Mouse (Mus musculus) frontal cortex, postnatal 10 days (tissue): ENCODE results near the gene Aff3.

Experiments
- DNase-seq, 2 experiments: peaks; one replicate each; pipeline ENCODE4 v3.0.0; 2022; ENCODE audit warnings: low spot score in 2 of 2, mixed read lengths in 1 of 2

The Aff3 gene

DNA sequence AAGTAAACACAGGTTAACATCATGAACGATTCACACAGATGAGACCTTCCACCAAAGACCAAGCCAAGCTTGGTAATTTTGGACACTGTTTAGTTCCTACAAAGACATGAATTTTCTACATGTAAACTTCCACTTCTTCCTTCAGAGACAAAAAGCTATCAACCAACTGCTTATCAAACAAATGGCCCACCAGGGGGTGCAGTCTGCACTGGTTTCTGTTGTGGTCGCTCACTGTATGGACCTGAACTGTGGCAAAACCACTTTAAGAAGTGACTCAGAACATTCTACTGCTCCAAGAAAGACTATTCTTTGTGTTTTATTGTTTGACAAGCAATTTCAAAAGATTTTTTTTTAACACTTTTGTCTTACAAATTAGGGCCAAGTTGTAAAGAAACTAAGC is 271.8 kb downstream of the Aff3 start:
- DNase-seq: peak in 1 of 2 experiments; percentile 59

DNA sequence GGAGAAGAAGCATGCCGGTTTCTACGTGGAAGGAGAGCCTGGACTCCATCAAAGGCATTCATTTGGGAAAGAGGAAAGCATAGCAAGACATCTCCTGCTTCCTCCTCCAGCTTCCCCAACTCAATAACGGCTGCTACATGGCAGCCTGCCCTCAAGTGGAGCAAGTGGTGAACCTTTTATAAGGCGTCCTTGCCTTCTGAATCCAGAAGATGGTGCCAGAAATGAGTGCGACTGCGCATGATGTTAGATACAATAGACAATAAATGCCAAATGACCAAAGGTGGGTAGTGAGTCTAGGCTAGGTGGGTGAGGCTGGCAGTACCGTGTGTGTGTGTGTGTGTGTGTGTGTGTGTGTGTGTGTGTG is 273.9 kb downstream of the Aff3 start:
- DNase-seq: no peak

DNA sequence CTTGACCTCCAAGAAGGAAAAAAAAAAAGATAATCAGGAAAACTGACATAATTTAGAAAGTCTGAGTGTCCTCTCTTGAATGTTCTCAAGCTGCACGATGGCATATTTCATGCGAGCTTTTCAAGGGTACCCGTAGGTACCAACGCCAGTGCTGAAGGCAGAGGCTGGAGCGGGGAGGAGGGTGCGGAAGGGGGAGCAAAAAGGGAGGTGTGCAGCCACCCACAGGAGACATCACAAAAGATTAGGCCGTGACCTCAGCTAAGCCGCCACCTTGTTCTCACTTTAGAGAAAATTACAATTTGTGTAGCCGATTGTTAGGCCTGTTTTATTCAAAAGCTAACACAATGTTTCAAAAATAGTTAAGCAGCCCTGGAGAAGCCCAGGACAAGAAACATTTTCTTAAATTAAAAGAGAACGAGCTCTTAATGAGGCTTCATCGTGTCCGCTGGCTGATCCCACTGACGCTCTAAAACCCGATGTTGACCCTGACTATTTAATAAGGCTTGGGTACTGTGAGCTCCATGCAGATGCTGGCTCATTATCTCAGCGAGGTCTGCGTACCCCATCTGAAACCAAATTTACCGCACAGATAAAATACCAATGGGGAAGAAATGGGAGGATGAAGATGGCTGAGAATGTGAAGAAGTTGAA is 274.4 kb downstream of the Aff3 start:
- DNase-seq: no peak

DNA sequence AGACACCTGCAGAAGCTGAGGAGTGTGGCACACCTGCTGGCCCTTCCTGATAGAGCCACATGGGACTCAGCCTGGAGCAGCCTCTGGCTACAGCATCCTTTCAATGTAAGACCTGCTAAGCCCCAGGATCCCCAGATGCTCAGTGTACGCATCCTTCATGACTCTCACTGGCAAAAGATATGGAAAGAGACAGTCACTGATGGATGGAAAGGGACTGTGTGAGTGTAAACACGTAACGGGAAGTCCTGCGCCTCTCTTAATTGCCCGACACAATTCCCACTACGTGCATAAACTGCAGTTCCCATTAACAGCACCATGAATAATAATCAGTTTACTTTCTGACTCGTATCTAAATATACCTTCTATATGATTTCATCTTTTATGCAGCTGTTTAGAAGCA is 275.2 kb downstream of the Aff3 start:
- DNase-seq: no peak

DNA sequence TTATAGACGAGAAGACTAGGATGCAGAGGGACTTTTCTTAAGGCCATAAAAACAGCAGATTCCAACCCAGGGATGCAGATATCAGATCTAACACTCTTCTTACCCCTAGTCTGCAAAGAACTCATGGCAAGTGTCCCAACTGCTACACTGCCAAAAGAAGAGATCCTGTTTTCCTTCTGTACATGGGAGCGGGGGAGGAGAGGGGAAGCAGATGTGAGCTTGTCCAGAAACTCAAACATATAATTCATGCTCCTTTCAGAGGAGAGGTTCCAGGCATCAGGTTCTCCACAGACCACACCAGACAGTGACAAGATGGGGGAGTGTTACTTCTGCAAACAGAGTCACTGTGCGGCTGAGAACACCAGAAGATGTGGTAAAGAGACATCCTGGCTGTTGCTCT is 276.3 kb downstream of the Aff3 start:
- DNase-seq: no peak

DNA sequence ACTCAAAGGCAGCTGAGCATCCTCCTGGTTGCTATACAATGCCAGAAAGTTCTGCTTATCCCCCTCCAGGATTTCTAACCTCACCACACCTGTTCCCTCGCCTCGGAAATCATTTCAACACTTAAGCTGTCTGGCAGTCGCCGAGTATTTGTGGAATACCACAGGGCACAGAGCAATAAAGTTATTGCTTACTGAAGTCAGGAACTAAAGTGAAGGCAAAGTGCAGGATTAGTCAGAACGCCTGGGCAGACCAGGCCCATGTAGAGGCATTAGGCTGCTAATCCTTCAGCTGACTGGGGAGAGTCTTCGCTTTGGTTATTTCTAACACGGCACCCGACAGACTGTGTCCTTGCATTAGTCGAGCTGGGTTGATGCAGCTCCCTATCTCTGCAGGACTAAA is 277.3 kb downstream of the Aff3 start:
- no peak for DNase-seq

DNA sequence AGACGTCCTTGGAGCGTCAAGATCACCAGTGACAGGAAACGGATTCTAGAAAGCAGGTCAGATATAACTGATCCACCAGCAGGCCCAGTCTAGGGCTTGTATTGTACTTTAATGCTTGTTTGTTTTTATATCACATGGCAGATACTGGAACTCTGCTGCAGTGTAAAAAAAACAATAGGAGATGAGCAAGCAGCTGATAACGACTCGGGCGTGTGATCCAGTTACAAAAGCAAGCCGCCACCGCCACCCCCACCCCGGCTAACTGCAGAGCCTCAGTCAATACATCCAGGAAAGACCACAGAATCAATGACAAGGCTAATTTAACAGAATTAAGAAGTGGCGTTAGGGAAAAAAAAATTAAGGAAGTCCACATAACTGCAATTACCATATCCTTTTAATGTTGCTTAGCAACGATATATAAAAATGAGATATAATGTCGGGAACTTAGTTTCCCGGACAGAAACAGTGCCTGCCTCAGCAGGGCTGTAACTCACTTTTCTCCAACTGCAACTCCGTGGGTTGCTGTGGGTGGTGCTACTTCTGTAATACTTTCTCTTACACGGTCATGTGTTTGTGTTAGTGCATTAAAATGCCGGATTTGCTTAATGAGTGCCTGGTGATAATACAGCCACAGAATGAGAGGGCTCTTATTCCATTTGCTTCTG is 280.2 kb downstream of the Aff3 start:
- no peak for DNase-seq

DNA sequence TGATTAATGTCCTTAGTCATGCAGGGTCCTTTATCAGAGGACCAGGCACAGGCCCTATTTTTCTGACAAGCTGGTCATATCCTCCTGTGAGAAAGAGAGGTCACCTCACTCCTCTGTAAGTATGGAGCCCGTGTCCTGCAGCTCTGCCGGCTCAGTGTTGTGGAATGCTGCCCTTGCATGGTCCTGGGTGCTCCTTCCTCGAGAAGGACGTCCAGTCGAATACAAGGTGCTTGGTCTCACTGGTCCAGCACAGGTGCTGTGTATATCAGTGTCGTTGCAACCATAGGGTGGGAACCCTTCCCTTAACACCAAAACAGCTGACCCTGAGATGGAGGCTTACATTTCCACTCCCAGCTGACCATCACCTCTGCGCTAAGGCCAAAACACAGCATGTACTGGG is 280.7 kb downstream of the Aff3 start:
- DNase-seq: no peak

DNA sequence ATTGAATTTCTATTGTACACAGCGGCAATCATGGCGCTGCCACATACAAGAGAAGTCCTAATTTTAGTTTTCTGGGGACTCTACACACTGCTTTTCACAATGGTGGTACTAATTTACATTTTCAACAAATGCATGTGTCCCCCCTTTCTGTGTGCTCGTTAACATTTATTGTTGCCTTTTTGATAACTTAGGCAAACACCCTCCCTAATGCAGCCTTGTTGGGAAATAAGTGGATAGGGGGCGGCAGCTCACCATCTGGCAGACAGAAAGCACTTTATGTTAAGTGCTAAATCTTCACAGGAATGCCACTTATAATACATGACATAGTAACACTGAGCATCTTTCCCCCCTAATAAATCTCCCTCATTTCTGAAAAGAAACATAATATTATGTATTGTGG is 282.1 kb downstream of the Aff3 start:
- DNase-seq: no peak

DNA sequence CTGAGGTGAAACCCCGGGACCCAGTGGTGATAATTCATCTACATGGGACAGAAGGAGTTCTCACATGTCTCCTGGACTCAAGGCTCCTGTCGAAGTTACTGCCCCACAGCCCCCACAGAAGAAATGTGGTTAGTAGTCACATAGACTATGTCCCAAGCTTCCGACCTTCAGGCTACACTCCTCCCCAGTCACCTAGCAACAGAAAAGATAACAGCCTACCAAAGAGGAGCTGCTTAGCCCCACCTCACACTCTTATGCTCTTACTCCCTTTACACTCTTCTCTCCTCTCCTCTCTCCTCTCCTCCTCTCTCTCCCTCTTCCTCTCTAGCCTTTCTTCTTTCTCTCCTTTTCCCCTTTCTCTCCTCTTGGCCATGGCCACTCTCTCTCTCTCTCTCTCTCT is 286.8 kb downstream of the Aff3 start:
- DNase-seq: no peak

DNA sequence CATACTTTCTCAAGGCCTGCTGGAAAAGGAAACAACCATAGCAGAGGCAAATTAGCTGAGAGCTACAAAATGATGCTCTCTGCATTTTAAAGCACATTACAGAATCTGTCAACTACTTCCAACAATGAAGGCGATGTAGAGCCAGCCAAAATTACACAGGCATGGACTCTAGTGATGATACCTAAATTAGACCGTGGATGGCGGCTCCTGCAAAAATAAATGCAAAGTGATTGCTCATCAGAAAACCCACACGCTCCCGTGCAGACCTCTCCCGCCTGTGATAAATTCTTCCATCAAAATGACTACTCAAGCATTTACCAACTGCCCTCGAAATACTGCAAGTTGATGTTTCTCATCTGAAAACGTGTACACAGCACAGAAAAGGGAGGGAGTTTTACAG is 295.6 kb downstream of the Aff3 start:
- DNase-seq: no peak

DNA sequence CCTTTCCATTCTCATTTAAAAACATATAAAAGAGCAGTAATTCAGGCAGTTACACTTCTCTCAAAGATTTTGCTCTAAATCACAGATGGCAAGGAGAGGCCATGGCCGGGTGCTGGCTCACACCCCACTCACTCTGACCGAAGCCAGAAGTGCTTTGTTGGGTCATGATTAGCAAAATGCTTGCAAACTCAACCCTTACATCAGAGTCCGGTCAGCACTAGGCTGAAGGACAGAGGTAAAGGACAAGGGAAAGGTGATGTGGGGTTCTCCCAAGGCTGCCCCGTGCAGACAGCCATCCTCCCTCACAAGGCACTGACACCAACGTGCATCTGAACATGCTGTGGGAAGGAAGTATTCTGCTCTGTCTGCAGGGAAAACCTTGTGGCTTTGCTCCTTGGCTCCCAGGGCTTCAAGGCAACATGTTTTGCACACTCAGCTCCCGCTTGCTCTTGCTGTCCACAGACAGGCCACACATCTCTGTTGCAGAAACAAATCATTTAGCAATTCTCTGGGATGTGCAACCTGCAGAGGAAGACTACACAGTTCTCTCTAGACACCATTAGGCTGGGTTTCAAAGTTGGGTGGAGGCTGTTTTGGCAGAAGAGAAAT is 296.6 kb downstream of the Aff3 start:
- no peak for DNase-seq

DNA sequence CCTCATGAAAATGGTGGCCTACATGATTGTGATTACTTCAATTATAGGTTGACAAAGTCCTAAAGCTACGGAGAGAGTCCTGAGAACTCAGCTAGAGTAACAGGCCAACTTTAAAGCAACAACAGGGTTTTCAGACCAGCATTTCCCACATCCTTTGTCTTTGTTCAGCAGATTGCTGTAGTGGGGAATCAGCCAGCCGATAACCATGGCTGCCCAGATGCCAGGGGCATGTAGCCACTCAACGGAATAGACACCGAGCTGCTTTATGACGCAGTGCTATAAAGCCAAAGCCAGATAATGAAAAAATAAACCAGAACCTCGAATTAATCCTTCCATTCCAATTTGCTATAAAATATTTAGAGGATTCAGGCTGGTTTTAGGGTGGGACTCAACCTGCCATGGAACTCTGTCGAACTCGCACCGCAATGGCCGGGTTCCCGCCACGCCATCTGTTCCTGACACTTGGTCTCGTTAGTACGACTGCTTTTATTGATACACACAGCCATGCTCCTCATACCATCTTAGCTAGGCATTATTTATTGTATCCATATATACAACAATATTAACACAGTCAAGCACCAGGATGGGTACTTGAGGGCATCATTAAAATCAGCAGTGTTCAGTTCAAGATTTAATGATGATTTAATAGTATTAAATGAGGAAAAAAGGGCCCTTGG is 297.2 kb downstream of the Aff3 start:
- DNase-seq: no peak

DNA sequence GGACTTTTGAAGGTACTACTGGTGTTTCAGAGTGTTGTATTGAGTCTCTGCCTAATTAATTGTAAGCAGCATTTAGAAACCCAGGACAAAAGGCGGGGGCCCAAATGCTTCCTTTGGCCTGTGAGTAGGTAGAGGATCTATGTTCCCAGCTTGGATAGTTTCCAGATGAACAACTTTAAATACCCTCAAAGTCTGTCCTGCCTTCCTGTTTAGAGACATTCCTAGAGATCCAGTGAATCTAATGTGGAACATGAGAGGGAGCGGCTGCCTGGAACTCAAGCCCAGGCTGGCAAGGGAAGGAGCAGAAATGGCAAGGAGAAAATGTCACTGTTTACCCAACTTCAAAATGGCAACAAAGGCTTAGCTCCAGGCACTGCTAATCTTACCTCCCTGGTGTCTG is 300.9 kb downstream of the Aff3 start:
- no peak for DNase-seq

DNA sequence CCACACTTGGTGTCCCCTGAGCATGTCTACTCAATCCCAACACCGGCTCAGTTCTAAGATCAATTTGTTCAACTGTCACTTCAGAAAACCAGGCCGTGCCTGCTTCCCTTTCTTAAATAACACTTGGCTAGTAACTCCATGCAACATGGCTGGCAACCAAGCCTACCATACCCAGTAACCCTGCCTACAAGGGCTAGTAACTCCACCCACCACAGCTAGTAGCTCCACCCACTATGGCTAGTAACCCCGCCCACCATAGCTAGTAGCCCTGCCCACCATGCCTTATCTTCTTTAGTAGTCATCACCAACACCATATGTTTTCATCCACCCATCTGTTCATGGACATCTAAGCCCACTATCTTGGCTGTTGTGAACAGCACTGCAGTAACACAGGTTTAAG is 302.5 kb downstream of the Aff3 start:
- no peak for DNase-seq

DNA sequence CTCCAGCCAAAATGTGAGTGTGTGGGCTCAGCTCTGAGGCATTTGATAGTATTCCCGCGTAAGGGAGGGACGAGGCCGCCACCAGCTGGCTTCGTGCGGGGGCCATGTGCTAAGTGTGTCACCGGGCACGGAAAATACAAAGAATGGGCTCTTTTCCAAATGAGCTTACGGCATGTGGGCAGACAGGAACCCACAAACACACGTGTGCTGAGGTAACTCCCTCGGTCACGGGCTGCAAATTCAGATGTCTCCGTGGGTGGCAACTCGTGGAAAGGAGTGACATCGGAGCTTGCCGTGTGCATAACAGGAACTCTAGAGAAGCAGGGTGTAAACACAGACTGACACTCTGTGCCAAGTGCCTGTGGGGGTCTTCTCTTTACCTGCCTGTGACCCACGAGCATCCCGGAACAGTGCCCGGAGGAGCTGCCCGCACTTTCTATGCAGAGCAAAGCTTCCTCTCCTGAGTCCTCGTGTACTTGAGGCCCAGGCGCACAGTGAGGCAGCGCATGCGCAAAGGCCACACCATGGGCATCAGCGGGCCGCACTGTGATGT is 305.9 kb downstream of the Aff3 start:
- peak; percentile 49 to 75 for DNase-seq

DNA sequence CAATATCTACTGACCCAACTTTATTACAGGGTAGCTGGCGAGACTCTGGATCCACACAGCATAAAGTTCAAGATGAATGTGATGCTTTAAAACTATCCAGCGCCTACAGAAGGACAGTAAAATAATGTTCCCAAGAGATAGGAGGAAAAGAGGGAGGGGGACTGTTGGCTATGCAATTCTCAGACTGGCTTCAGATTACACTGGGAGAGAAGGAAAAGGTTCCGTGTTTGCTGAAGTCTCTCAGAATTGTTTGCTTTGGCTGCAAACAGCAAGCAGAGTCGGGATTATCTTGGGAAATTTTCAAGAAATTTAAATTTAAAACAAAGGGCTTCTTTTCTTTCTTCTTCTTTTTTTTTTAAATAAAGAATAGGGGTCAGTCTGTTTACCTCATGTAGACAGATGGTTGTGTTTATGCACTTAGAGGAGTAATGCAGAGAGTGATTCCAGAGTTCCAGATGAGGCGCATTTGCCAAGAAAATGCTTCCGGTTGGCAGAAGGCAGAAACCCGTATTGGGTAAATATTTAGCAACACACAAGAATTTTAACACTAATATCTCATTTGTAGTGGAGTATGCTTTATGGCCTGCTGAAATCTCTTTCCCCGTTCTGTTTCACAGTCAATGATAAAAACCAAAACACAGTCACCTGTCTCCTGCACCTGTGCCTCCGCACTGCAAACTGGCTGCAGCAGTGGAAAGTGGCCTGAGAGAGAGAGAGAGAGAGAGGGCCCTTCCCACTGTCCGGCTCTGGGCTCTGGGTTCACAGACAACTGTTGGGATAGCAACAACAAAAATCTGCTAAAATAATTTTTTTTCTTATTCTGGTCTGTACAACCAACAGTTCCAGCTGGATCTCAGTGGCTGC is 306.6 kb downstream of the Aff3 start:
- no peak for DNase-seq

DNA sequence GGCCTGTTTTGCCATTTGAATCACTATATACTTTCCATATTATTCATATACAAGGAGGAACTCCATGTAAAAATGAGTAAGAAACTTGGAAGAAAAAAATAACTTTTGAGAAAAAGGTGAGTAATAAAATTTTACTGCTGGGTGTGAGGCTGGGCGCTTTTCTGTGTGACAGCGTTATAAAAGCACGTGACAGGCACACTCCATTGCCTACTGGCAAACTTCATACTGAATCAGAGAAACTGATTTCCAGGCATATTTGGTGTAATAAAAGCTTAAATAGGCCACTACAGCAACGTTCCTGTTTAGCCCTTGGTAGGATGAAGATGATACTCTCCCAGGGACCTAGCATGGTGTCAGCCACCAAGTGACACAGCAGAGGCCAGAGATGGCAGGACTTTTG is 310.2 kb downstream of the Aff3 start:
- DNase-seq: no peak

DNA sequence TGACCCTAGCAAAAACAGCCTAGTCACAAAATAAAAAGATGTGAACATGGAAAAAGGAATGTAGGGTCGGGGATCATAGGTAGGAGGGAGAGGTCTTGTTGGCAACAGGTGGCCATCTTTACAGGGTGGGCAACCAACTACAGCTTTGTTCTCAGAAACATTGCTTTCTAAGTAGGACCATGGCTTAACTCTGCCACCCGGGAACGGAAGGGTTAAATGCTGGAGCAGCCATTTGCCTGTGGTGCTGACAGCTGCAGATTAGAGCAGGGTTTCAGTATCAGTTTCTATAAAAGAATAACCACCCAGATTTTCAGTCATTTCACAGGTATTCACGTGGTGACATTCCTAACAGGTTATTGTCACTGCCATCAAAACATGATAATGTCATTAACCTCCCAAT is 317.4 kb downstream of the Aff3 start:
- DNase-seq: no peak

DNA sequence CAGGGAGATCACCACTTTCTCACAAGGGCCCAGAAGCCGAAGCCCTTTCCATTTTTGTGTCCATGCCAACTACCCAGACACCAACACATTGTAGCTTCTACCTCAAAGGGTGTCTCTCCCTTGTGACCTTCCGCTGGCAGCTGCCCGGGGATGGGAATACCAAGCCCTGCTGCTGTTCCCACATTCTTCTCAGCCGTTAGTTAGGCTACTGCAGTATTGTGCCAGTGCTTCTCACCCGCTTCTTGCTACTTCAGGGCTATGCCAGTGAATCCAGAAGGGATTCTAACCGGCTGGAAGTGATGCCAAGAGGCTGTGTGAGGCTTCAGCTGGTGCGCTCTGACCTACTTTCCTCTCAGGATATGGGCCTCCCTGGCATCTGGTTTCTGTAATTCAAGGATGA is 330.5 kb downstream of the Aff3 start:
- peak; percentile 24 to 39 for DNase-seq

DNA sequence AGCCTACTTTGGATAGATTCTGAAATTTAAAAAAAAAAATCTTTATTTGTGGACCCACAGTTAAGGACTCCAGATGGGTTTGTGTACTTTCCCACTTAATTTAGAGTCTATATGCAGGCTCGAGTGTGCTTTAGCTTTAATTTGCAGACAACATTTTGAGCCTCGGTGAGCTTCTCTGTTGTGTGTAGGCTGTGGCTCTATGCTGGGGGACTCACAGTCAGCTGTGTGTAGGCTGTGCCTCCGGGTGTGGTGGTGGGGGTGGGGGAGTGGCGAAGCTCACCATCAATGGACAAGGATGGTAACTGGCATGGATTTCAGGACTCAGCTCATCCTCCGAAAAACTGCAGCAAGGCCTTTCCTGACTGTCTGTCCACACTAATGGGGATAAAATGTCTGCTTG is 331.8 kb downstream of the Aff3 start:
- DNase-seq: peak in 1 of 2 experiments; percentile 18

DNA sequence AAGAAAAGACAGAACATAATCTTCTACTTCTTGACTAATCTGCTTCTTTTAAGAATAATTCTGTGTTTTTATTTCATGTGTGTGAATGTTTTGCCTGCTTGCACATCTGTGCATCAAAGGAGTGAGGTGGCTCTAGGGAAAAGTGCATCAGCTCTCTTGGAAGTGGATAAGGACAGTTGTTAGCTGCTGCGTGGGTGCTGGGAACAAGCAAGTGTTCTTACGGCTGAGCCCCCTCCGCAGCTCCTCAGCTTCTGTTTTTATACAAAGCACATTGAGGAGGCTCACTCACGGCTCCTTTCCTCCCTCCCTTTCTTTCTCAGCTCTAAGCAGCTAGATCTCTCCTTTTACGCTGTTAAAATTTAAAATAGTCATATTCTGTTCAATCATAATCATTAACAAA is 340.5 kb downstream of the Aff3 start:
- DNase-seq: no peak
